18 mouse cellular contexts compared by ENCODE assay signal in genomic region chr12:117661871-117662270, GRCm38 (mm10).
DNase-seq lines count a peak whose midpoint lies in the region; ATAC-seq and TF ChIP-seq lines count a peak whose summit lies in the region.
"Had no signal": no experiment of that assay in that cellular context is flagged by ENCODE, and none has a peak within 500 bp of the region (broad histone marks: within the 10 kb centered on the region; RNA-seq: fewer than 3 reads in every experiment).

No protein-coding gene starts in this region.

- H3K27ac ChIP-seq in kidney, adult 2 months (ENCODE audit: insufficient read depth, low read depth, low read length): peak overlapping the region; percentile 78; the same call in 1 of the 2 replicates
- peak overlapping the region; percentile 57 for H3K27ac ChIP-seq in heart, embryonic 16.5 days (ENCODE audit: low read length)
- H3K27ac ChIP-seq: liver, embryonic 14.5 days; neural tube, embryonic 12.5 days; stomach, embryonic 15.5 days had no signal

- no peaks in the 10 kb centered on the region for H3K9me3 ChIP-seq in heart, embryonic 16.5 days (replicated peaks; ENCODE audit: control insufficient read depth, low read length)
- H3K9me3 ChIP-seq: megakaryocyte, embryonic 14.5 days; neural tube, embryonic 12.5 days; stomach, embryonic 15.5 days had no signal

- 0 out of 2 replicates have a peak overlapping the region, but pooled peaks have one; percentile 8 for H3K9ac ChIP-seq in heart, embryonic 16.5 days (ENCODE audit: low read length)
- H3K9ac ChIP-seq: liver, embryonic 14.5 days; neural tube, embryonic 12.5 days; stomach, embryonic 15.5 days had no signal

- no peak; the same call in 1 of the 2 replicates for ATAC-seq in heart, embryonic 16.5 days (replicated peaks; ENCODE audit: extremely low read depth, insufficient read depth, low FRiP score)
- no peak for ATAC-seq in CD4-positive, CD25-positive, alpha-beta regulatory T cell, adult 4 months
- ATAC-seq: activated CD4-positive, CD25-positive, alpha-beta regulatory T cell, adult 4 months; hindbrain, embryonic 16.5 days had no signal

- peak; percentile 29 to 38 for DNase-seq in frontal cortex, postnatal 36 days (ENCODE audit: low spot score in 2 of 2)
- DNase-seq in frontal cortex, postnatal 14 days (ENCODE audit: low spot score in 2 of 2): no peak
- no peak for DNase-seq in kidney, adult 2 months
- DNase-seq in kidney, adult 9 months: no peak
- DNase-seq in lung, adult 2 months: no peak
- no peak for DNase-seq in lung, postnatal 25 days (ENCODE audit: low spot score)
- DNase-seq: adrenal gland, postnatal 25 days; cerebellum, postnatal 10 days; kidney, adult 8-10 months had no signal

- peak overlapping the region; percentile 10; the same call in 1 of the 2 replicates for H3K4me3 ChIP-seq in kidney, adult 2 months (ENCODE audit: insufficient read depth, low read depth, low read length)
- peak overlapping the region; percentile 8 for H3K4me3 ChIP-seq in lung, adult 2 months (replicated peaks; ENCODE audit: extremely low read depth, low read depth, low read length)
- no peak overlapping the region for H3K4me3 ChIP-seq in heart, embryonic 16.5 days (ENCODE audit: low read length)
- H3K4me3 ChIP-seq: erythroblast, embryonic 14.5 days; megakaryocyte, embryonic 14.5 days; neural tube, embryonic 12.5 days; stomach, embryonic 15.5 days had no signal

- TF ChIP-seq POLR2A in kidney, adult 2 months (IDR thresholded peaks at IDR 0.05; ENCODE audit: low read depth, low read length): no peak
- TF ChIP-seq POLR2A in lung, adult 2 months (IDR thresholded peaks at IDR 0.05; ENCODE audit: borderline replicate concordance, extremely low read depth, low read depth, low read length): no peak

- peaks cover 5% of the 10 kb centered on the region; the same call in 1 of the 2 replicates for H3K4me1 ChIP-seq in kidney, adult 2 months (ENCODE audit: control insufficient read depth, insufficient read depth, low read length)
- H3K4me1 ChIP-seq in lung, adult 2 months (ENCODE audit: control insufficient read depth, insufficient read depth, low read length): peaks cover 35% of the 10 kb centered on the region
- H3K4me1 ChIP-seq in heart, embryonic 16.5 days (ENCODE audit: control insufficient read depth, insufficient read depth, low read length): peaks cover 30% of the 10 kb centered on the region
- H3K4me1 ChIP-seq: neural tube, embryonic 12.5 days; stomach, embryonic 15.5 days had no signal

- no peak for TF ChIP-seq CTCF in kidney, adult 2 months (conservative IDR thresholded peaks at IDR 0.05; ENCODE audit: insufficient read depth, insufficient read length, low read depth, low read length)
- no peak for TF ChIP-seq CTCF in lung, adult 2 months (IDR thresholded peaks at IDR 0.05; ENCODE audit: insufficient read depth, low read length)

- H3K36me3 ChIP-seq in kidney, adult 2 months (ENCODE audit: control insufficient read depth, insufficient read depth, low read length): no peaks in the 10 kb centered on the region
- H3K36me3 ChIP-seq in heart, embryonic 16.5 days (ENCODE audit: control insufficient read depth, insufficient read depth): no peaks in the 10 kb centered on the region
- H3K36me3 ChIP-seq: neural tube, embryonic 12.5 days; stomach, embryonic 15.5 days had no signal

- WGBS in kidney, adult 2 months: 67% methylated on average over 6 of the region's 6 CpGs
- 27% methylated on average over 6 of the region's 6 CpGs for WGBS in lung, adult 2 months
- 33% methylated on average over 6 of the region's 6 CpGs for WGBS in heart, embryonic 16.5 days

- peak overlapping the region; percentile 27 for H3K4me2 ChIP-seq in heart, embryonic 16.5 days (ENCODE audit: low read depth, low read length)
- H3K4me2 ChIP-seq: neural tube, embryonic 12.5 days; stomach, embryonic 15.5 days had no signal

- no peaks in the 10 kb centered on the region for H3K27me3 ChIP-seq in kidney, adult 2 months (replicated peaks; ENCODE audit: control insufficient read depth, insufficient read depth, low read length)
- no peaks in the 10 kb centered on the region for H3K27me3 ChIP-seq in heart, embryonic 16.5 days (ENCODE audit: control insufficient read depth, insufficient read depth, low read length)
- H3K27me3 ChIP-seq: megakaryocyte, embryonic 14.5 days; neural tube, embryonic 12.5 days; stomach, embryonic 15.5 days had no signal

Comparison
In these comparisons a context has a peak if more than half of its experiments do, and no peak if none do; other contexts are left out.
1. DNase-seq: peak in frontal cortex, postnatal 36 days (2 of 2); none in frontal cortex, postnatal 14 days (0 of 2), kidney, adult 2 months (single experiment), kidney, adult 9 months (single experiment), lung, adult 2 months (single experiment) and lung, postnatal 25 days (single experiment).